ENCODE assay signal across 30 mouse cellular contexts in the genomic region with DNA sequence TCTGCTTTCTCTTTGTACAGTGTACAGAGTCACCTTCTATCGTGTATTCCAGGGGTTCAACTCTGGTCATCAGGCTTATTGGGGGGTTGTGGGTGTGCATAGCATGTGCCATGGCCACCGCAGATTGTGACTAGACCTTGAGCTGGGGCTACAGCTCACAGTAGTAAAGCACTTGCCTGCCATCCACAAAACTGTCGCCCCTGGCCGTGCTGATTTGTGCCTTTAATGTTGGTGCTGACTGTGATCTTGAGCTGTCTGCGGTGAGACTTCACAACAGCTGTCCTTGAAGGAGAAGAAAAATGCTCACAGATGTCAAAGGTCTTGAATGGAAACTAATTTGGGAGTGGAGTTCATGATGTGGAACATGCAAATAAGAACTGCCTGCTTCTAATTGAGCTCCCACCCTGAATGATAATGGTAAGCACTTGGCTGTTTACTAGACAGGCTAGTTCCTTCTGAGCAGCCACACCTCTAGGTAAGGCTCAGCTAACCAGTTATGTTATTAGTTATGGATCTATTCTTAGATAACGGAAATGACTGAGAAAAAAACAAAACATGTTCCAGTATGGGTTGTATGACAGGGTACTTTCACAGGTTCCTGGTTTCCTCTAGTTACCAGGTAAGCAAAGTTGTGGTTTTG. TPM values are rescaled to one million over a fixed set of nuclear protein-coding genes. Genes with fewer than 3 reads are reported as not detected.
DNase-seq lines count a peak whose midpoint lies in the region; TF ChIP-seq lines count a peak whose summit lies in the region.
"Had no signal": no experiment of that assay in that cellular context is flagged by ENCODE, and none has a peak within 500 bp of the region (broad histone marks: within the 10 kb centered on the region; RNA-seq: fewer than 3 reads in every experiment).

No protein-coding gene starts in this region.

- no peak for TF ChIP-seq RAD21 in MEL (IDR thresholded peaks at IDR 0.05; ENCODE audit: low read depth, low read length)

- DNase-seq in spleen, adult 2 months (ENCODE audit: low read depth in 1 of 2, low spot score in 2 of 2): no peak
- no peak for DNase-seq in spleen, postnatal 14 days (ENCODE audit: low spot score in 2 of 2)
- DNase-seq in MEL (ENCODE audit: low read depth, low spot score): no peak
- peak; percentile 49 for DNase-seq in induced T-regulatory cell, adult 2 months (ENCODE audit: low read depth)
- DNase-seq in thymus, adult 18-20 months: no peak
- DNase-seq in frontal cortex, postnatal 10 days (ENCODE audit: low spot score in 2 of 2): no peak
- no peak for DNase-seq in adrenal gland, postnatal 14 days
- DNase-seq: cerebellum, adult 11-12 months; cerebellum, adult 9-11 months; forebrain, postnatal 0 days; gastrocnemius, postnatal 10 days; kidney, adult 9 months; kidney, postnatal 14 days; layer of hippocampus, adult 9-11 months; liver; lung, adult 2 months; lung, postnatal 10 days; right cerebral cortex, adult 18-20 months; thymus, postnatal 25 days had no signal

- no peak overlapping the region for H3K4me3 ChIP-seq in spleen, adult 2 months (ENCODE audit: extremely low read depth, insufficient read depth, insufficient read length)
- no peak overlapping the region for H3K4me3 ChIP-seq in MEL (ENCODE audit: control insufficient read depth in 1 of 2, insufficient read depth in 1 of 2, low read depth in 2 of 2, low read length in 2 of 2)
- H3K4me3 ChIP-seq: erythroblast, embryonic 14.5 days; heart, embryonic 10.5 days; heart, embryonic 15.5 days; hindbrain, embryonic 12.5 days; midbrain, embryonic 15.5 days; neural tube, embryonic 15.5 days had no signal

- H3K27me3 ChIP-seq in spleen, adult 2 months (ENCODE audit: control insufficient read depth, insufficient read depth, low read length): no peaks in the 10 kb centered on the region
- H3K27me3 ChIP-seq in MEL (ENCODE audit: control insufficient read depth in 1 of 2, insufficient read depth in 2 of 2, low read length in 2 of 2): no peaks in the 10 kb centered on the region
- H3K27me3 ChIP-seq: heart, embryonic 15.5 days; hindbrain, embryonic 12.5 days; midbrain, embryonic 15.5 days; neural tube, embryonic 15.5 days; Patski had no signal

- H3K9ac ChIP-seq in MEL (ENCODE audit: control insufficient read depth, low read depth, low read length, poor library complexity, severe bottlenecking): no peak overlapping the region
- H3K9ac ChIP-seq: forebrain, postnatal 0 days; heart, embryonic 15.5 days; hindbrain, embryonic 12.5 days; liver, embryonic 14.5 days; midbrain, embryonic 15.5 days; neural tube, embryonic 15.5 days had no signal

- no peaks in the 10 kb centered on the region for H3K79me2 ChIP-seq in MEL (ENCODE audit: control insufficient read depth, insufficient read depth, low read length, poor library complexity)

- no peak for TF ChIP-seq POLR2A in spleen, adult 2 months (IDR thresholded peaks at IDR 0.05; ENCODE audit: low read depth, low read length)
- TF ChIP-seq POLR2A in MEL (IDR thresholded peaks at IDR 0.05; ENCODE audit: control insufficient read depth in 1 of 2, insufficient read depth in 1 of 2, low read depth in 1 of 2, low read length in 2 of 2, poor library complexity in 1 of 2): no peak

- TF ChIP-seq CTCF in spleen, adult 2 months (IDR thresholded peaks at IDR 0.05; ENCODE audit: extremely low read depth, insufficient read depth, insufficient read length, insufficient replicate concordance): no peak
- no peak for TF ChIP-seq CTCF in MEL (IDR thresholded peaks at IDR 0.05 in 2 of 3, conservative IDR thresholded peaks at IDR 0.05 in 1 of 3; ENCODE audit: control insufficient read depth in 1 of 3, insufficient read depth in 1 of 3, low read depth in 2 of 3, low read length in 3 of 3, poor library complexity in 1 of 3, severe bottlenecking in 1 of 3)

- no peaks in the 10 kb centered on the region for H3K9me3 ChIP-seq in MEL (replicated peaks; ENCODE audit: insufficient read depth, low read length)
- H3K9me3 ChIP-seq: G1E; heart, embryonic 10.5 days; heart, embryonic 15.5 days; hindbrain, embryonic 12.5 days; midbrain, embryonic 15.5 days; neural tube, embryonic 15.5 days had no signal

- peaks cover 19% of the 10 kb centered on the region; the same call in 1 of the 2 replicates for H3K4me1 ChIP-seq in spleen, adult 2 months (ENCODE audit: control insufficient read depth, insufficient read depth, insufficient read length)
- H3K4me1 ChIP-seq in MEL (ENCODE audit: control insufficient read depth in 1 of 2, insufficient read depth in 2 of 2, low read length in 2 of 2): peaks cover 4 to 7% of the 10 kb centered on the region in 2 experiments; a peak in 3 of 4 replicates
- H3K4me1 ChIP-seq: heart, embryonic 10.5 days; heart, embryonic 15.5 days; hindbrain, embryonic 12.5 days; midbrain, embryonic 15.5 days; neural tube, embryonic 15.5 days had no signal

- 65% methylated on average over 6 of the region's 6 CpGs for WGBS in spleen, adult 2 months

- no peak for TF ChIP-seq EP300 in MEL (IDR thresholded peaks at IDR 0.05; ENCODE audit: low read depth in 1 of 2, low read length in 2 of 2)

- H3K36me3 ChIP-seq in spleen, adult 2 months (ENCODE audit: control insufficient read depth, insufficient read depth, low read length): peaks cover 40% of the 10 kb centered on the region
- H3K36me3 ChIP-seq in MEL (ENCODE audit: control insufficient read depth in 1 of 2, insufficient read depth in 2 of 2, low read length in 2 of 2): peaks cover 8 to 22% of the 10 kb centered on the region in 2 experiments

- peak overlapping the region; percentile 67 for H3K27ac ChIP-seq in spleen, adult 2 months (ENCODE audit: insufficient read depth, low read length)
- no peak overlapping the region for H3K27ac ChIP-seq in MEL (ENCODE audit: control insufficient read depth, low read depth, low read length)
- H3K27ac ChIP-seq: heart, embryonic 10.5 days; heart, embryonic 15.5 days; hindbrain, embryonic 12.5 days; hindbrain, postnatal 0 days; liver, embryonic 14.5 days; midbrain, embryonic 15.5 days; neural tube, embryonic 15.5 days had no signal

TF ChIP-seq in MEL, 35 proteins besides CTCF, POLR2A, EP300 and RAD21:
- TF ChIP-seq POLR2AphosphoS2 (IDR thresholded peaks at IDR 0.05; ENCODE audit: low read length) (0 out of 2 replicates have a peak, but pooled peaks have one; percentile 36), MYB (IDR thresholded peaks at IDR 0.05; ENCODE audit: low read depth, low read length) (no peak)

RNA-seq across cellular contexts. Expression of a gene that starts 10.6 kb away (rescaled TPM):
- 15.4 and 19.9 TPM in 2 replicates for polyA plus RNA-seq in spleen, adult 2 months (2012; rRNA removed)
- 102 and 119 TPM in 2 replicates for total RNA-seq in MEL (2012; rRNA removed)
- 100 to 1,000 TPM in 1 of 2 experiments, not detected in 1; 103 TPM for polyA plus RNA-seq in MEL (2012; ENCODE audit: insufficient read depth in 1 of 2, insufficient read length in 2 of 2, low read depth in 1 of 2, low replicate concordance in 2 of 2, missing spikeins in 1 of 2)
- total RNA-seq in adrenal gland, postnatal 14 days (2021): 15.9 and 16.6 TPM in 2 replicates

RNA-seq across cellular contexts. Expression of a gene that starts 17.5 kb away (rescaled TPM):
- polyA plus RNA-seq in spleen, adult 2 months (2012; rRNA removed): 55.0 and 68.8 TPM in 2 replicates
- total RNA-seq in MEL (2012; rRNA removed): 1.0 and 1.1 TPM in 2 replicates
- polyA plus RNA-seq in MEL (2012; ENCODE audit: insufficient read depth in 1 of 2, insufficient read length in 2 of 2, low read depth in 1 of 2, low replicate concordance in 2 of 2, missing spikeins in 1 of 2): 1 to 10 TPM in 1 of 2 experiments, not detected in 1; 2.6 TPM
- 2.0 and 4.9 TPM in 2 replicates for total RNA-seq in adrenal gland, postnatal 14 days (2021)
- polyA plus RNA-seq: Patski had no signal

RNA-seq across cellular contexts. Expression of a gene that starts 21.6 kb away (rescaled TPM):
- polyA plus RNA-seq in spleen, adult 2 months (2012; rRNA removed): 1.5 and 4.2 TPM in 2 replicates
- 0.20 and 0.69 TPM in 2 replicates for total RNA-seq in MEL (2012; rRNA removed)
- polyA plus RNA-seq in MEL (2012; ENCODE audit: insufficient read depth in 1 of 2, insufficient read length in 2 of 2, low read depth in 1 of 2, low replicate concordance in 2 of 2, missing spikeins in 1 of 2): under 1 TPM in 1 of 2 experiments, not detected in 1; 0.28 TPM
- total RNA-seq in adrenal gland, postnatal 14 days (2021): 2.1 and 3.3 TPM in 2 replicates
- total RNA-seq: megakaryocyte-erythroid progenitor cell, adult 5-6 weeks had no signal

RNA-seq across cellular contexts. Expression of a gene that starts 46.3 kb away (rescaled TPM):
- 3.4 and 7.8 TPM in 2 replicates for polyA plus RNA-seq in spleen, adult 2 months (2012; rRNA removed)
- total RNA-seq in MEL (2012; rRNA removed): 2.4 and 2.8 TPM in 2 replicates
- polyA plus RNA-seq in MEL (2012; ENCODE audit: insufficient read depth in 1 of 2, insufficient read length in 2 of 2, low read depth in 1 of 2, low replicate concordance in 2 of 2, missing spikeins in 1 of 2): 1 to 10 TPM in 1 of 2 experiments, not detected in 1; 3.9 TPM
- total RNA-seq in adrenal gland, postnatal 14 days (2021): 4.0 and 4.7 TPM in 2 replicates
